ENCODE assay signal across 11 mouse cellular contexts in genomic region chr8:127603062-127603461, GRCm38 (mm10).
A peak's percentile ranks its signal among the peaks of the same experiment; 100 is the strongest.
DNase-seq lines count a peak whose midpoint lies in the region; ATAC-seq and TF ChIP-seq lines count a peak whose summit lies in the region.
"Had no signal": no experiment of that assay in that cellular context is flagged by ENCODE, and none has a peak within 500 bp of the region (broad histone marks: within the 10 kb centered on the region; RNA-seq: fewer than 3 reads in every experiment).

No protein-coding gene starts in this region.

- 91% methylated on average over 15 of the region's 15 CpGs for WGBS in forebrain, embryonic 14.5 days
- WGBS in forebrain, embryonic 12.5 days: 97% methylated on average over 15 of the region's 15 CpGs
- WGBS in midbrain, postnatal 0 days: 95% methylated on average over 15 of the region's 15 CpGs
- 96% methylated on average over 15 of the region's 15 CpGs for WGBS in midbrain, embryonic 15.5 days

- H3K4me3 ChIP-seq in forebrain, embryonic 14.5 days (ENCODE audit: low read depth, low read length): no peak overlapping the region
- H3K4me3 ChIP-seq in forebrain, embryonic 12.5 days (replicated peaks): no peak overlapping the region
- H3K4me3 ChIP-seq in midbrain, postnatal 0 days (ENCODE audit: low read depth, low read length): no peak overlapping the region
- no peak overlapping the region for H3K4me3 ChIP-seq in midbrain, embryonic 15.5 days
- H3K4me3 ChIP-seq: limb, embryonic 13.5 days; megakaryocyte, embryonic 14.5 days had no signal

- H3K4me2 ChIP-seq in forebrain, embryonic 14.5 days (ENCODE audit: low read length): no peak overlapping the region
- H3K4me2 ChIP-seq in forebrain, embryonic 12.5 days: no peak overlapping the region
- no peak overlapping the region for H3K4me2 ChIP-seq in midbrain, postnatal 0 days (ENCODE audit: low read depth, low read length, poor library complexity, severe bottlenecking)
- H3K4me2 ChIP-seq in midbrain, embryonic 15.5 days: no peak overlapping the region
- H3K4me2 ChIP-seq: limb, embryonic 13.5 days had no signal

- peak; percentile 15 for DNase-seq in forebrain, embryonic 14.5 days (ENCODE audit: low spot score)
- peak; percentile 30 for DNase-seq in midbrain, postnatal 0 days (ENCODE audit: low spot score)
- peak; percentile 45 to 55 for DNase-seq in cerebellum, postnatal 36 days
- peak; percentile 35 for DNase-seq in heart, postnatal 25 days (ENCODE audit: low spot score)
- DNase-seq in kidney, adult 11 months: no peak
- DNase-seq in kidney, adult 9 months: no peak

- intact Hi-C loops in heart, postnatal 25 days (cut with DNase I): no loop called here

- H3K27ac ChIP-seq in forebrain, embryonic 14.5 days (ENCODE audit: low read depth, low read length): no peak overlapping the region
- no peak overlapping the region for H3K27ac ChIP-seq in forebrain, embryonic 12.5 days
- no peak overlapping the region for H3K27ac ChIP-seq in midbrain, postnatal 0 days (ENCODE audit: low read depth, low read length)
- no peak overlapping the region for H3K27ac ChIP-seq in midbrain, embryonic 15.5 days
- H3K27ac ChIP-seq: limb, embryonic 13.5 days had no signal

- H3K9ac ChIP-seq in forebrain, embryonic 14.5 days (ENCODE audit: low read length): no peak overlapping the region
- no peak overlapping the region for H3K9ac ChIP-seq in forebrain, embryonic 12.5 days
- no peak overlapping the region for H3K9ac ChIP-seq in midbrain, postnatal 0 days (replicated peaks; ENCODE audit: low read length, poor library complexity, severe bottlenecking)
- no peak overlapping the region for H3K9ac ChIP-seq in midbrain, embryonic 15.5 days
- H3K9ac ChIP-seq: limb, embryonic 13.5 days had no signal

- H3K4me1 ChIP-seq in forebrain, embryonic 14.5 days (ENCODE audit: control insufficient read depth, insufficient read depth, low read length): no peaks in the 10 kb centered on the region
- H3K4me1 ChIP-seq in forebrain, embryonic 12.5 days: no peaks in the 10 kb centered on the region
- no peaks in the 10 kb centered on the region for H3K4me1 ChIP-seq in midbrain, postnatal 0 days (ENCODE audit: insufficient read depth, low read length)
- H3K4me1 ChIP-seq in midbrain, embryonic 15.5 days: no peaks in the 10 kb centered on the region
- H3K4me1 ChIP-seq: limb, embryonic 13.5 days had no signal

- no peak for ATAC-seq in forebrain, embryonic 14.5 days
- no peak for ATAC-seq in forebrain, embryonic 12.5 days (ENCODE audit: low FRiP score)
- no peak for ATAC-seq in midbrain, postnatal 0 days (ENCODE audit: low FRiP score)
- ATAC-seq in midbrain, embryonic 15.5 days (replicated peaks): no peak
- ATAC-seq: intestine, postnatal 0 days had no signal

- no peaks in the 10 kb centered on the region for H3K27me3 ChIP-seq in forebrain, embryonic 14.5 days (replicated peaks; ENCODE audit: control insufficient read depth, insufficient read depth, low read length)
- H3K27me3 ChIP-seq in forebrain, embryonic 12.5 days: no peaks in the 10 kb centered on the region
- no peaks in the 10 kb centered on the region for H3K27me3 ChIP-seq in midbrain, postnatal 0 days (ENCODE audit: insufficient read depth, low read length)
- H3K27me3 ChIP-seq in midbrain, embryonic 15.5 days (replicated peaks): no peaks in the 10 kb centered on the region
- H3K27me3 ChIP-seq: limb, embryonic 13.5 days had no signal

- no peaks in the 10 kb centered on the region for H3K36me3 ChIP-seq in forebrain, embryonic 14.5 days (ENCODE audit: control insufficient read depth, insufficient read depth, low read length)
- H3K36me3 ChIP-seq in forebrain, embryonic 12.5 days (replicated peaks): peaks cover 7% of the 10 kb centered on the region; the same call in 1 of the 2 replicates
- H3K36me3 ChIP-seq in midbrain, postnatal 0 days (ENCODE audit: insufficient read depth, low read length): no peaks in the 10 kb centered on the region
- H3K36me3 ChIP-seq in midbrain, embryonic 15.5 days (replicated peaks): no peaks in the 10 kb centered on the region

- no peaks in the 10 kb centered on the region for H3K9me3 ChIP-seq in forebrain, embryonic 14.5 days (replicated peaks; ENCODE audit: control insufficient read depth, low read length)
- no peaks in the 10 kb centered on the region for H3K9me3 ChIP-seq in forebrain, embryonic 12.5 days
- no peaks in the 10 kb centered on the region for H3K9me3 ChIP-seq in midbrain, postnatal 0 days (ENCODE audit: low read length)
- no peaks in the 10 kb centered on the region for H3K9me3 ChIP-seq in midbrain, embryonic 15.5 days
- H3K9me3 ChIP-seq: limb, embryonic 13.5 days; megakaryocyte, embryonic 14.5 days had no signal

- TF ChIP-seq CTCF in midbrain, postnatal 0 days (IDR thresholded peaks at IDR 0.05): 0 out of 2 replicates have a peak, but pooled peaks have one; percentile 5

Comparison
In these comparisons a context has a peak if more than half of its experiments do, and no peak if none do; other contexts are left out.
1. DNase-seq: peak in forebrain, embryonic 14.5 days (single experiment), midbrain, postnatal 0 days (single experiment), cerebellum, postnatal 36 days (2 of 2) and heart, postnatal 25 days (single experiment); none in kidney, adult 11 months (single experiment) and kidney, adult 9 months (single experiment).